Mouse (Mus musculus) MEL-GATA-1-ER (cell line): Measurements from ENCODE around the gene Gm17490.
A peak's percentile ranks its signal among the peaks of the same experiment; 100 is the strongest.

Experiments
- DNase-seq: peaks from one replicate; pipeline ENCODE4 v3.0.0-alpha.2; 2012; ENCODE audit warnings: low read depth; ENCODE audit errors: extremely low read depth

Gene Gm17490

GRCm38 (mm10) chr2:11625890-11626289 is at the start of gene Gm17490:
TSS of gene Gm17490 (minus strand) at chr2:11626264.
- DNase-seq: no peak

- peak; percentile 25 for DNase-seq
These were observed 46.1 kb upstream of the Gm17490 start for GRCm38 (mm10) chr2:11672144-11672543.

GRCm38 (mm10) chr2:11665326-11665725 is 39.3 kb upstream of the Gm17490 start:
- no peak for DNase-seq

GRCm38 (mm10) chr2:11664806-11665205 is 38.7 kb upstream of the Gm17490 start:
- no peak for DNase-seq

GRCm38 (mm10) chr2:11664367-11664766 is 38.3 kb upstream of the Gm17490 start:
- DNase-seq: peak; percentile 62

- DNase-seq: peak; percentile 86
These were observed 37.9 kb upstream of the Gm17490 start for GRCm38 (mm10) chr2:11663961-11664360.

- DNase-seq: no peak
These were observed 36.8 kb upstream of the Gm17490 start for GRCm38 (mm10) chr2:11662907-11663230.

GRCm38 (mm10) chr2:11662143-11662906 is 36.3 kb upstream of the Gm17490 start:
- DNase-seq: no peak

GRCm38 (mm10) chr2:11659263-11659662 is 33.2 kb upstream of the Gm17490 start:
- no peak for DNase-seq

- no peak for DNase-seq
These were observed 31.5 kb upstream of the Gm17490 start for GRCm38 (mm10) chr2:11657581-11657980.

GRCm38 (mm10) chr2:11654990-11655931 is 29.2 kb upstream of the Gm17490 start:
- no peak for DNase-seq

- DNase-seq: no peak
These were observed 27.7 kb upstream of the Gm17490 start for GRCm38 (mm10) chr2:11653780-11654179.

- DNase-seq: no peak
These were observed 27.3 kb upstream of the Gm17490 start for GRCm38 (mm10) chr2:11653330-11653729.

GRCm38 (mm10) chr2:11652780-11653179 is 26.7 kb upstream of the Gm17490 start:
- no peak for DNase-seq

GRCm38 (mm10) chr2:11652196-11652595 is 26.1 kb upstream of the Gm17490 start:
- DNase-seq: no peak

GRCm38 (mm10) chr2:11651476-11651875 is 25.4 kb upstream of the Gm17490 start:
- no peak for DNase-seq

- no peak for DNase-seq
These were observed 19.2 kb upstream of the Gm17490 start for GRCm38 (mm10) chr2:11645297-11645696.

GRCm38 (mm10) chr2:11644057-11644456 is 18.0 kb upstream of the Gm17490 start:
- DNase-seq: no peak

- no peak for DNase-seq
These were observed 16.4 kb upstream of the Gm17490 start, which contains the start of gene Il2ra for GRCm38 (mm10) chr2:11642451-11642941. TSS of gene Il2ra (plus strand) at chr2:11642807.

GRCm38 (mm10) chr2:11637115-11637514 is 11.1 kb upstream of the Gm17490 start:
- peak; percentile 91 for DNase-seq

- no peak for DNase-seq
These were observed 10.0 kb upstream of the Gm17490 start for GRCm38 (mm10) chr2:11636138-11636480.

GRCm38 (mm10) chr2:11635471-11636137 is 9.5 kb upstream of the Gm17490 start:
- no peak for DNase-seq
